Comparison of ENCODE assay signal across 9 mouse cellular contexts in the genomic region with DNA sequence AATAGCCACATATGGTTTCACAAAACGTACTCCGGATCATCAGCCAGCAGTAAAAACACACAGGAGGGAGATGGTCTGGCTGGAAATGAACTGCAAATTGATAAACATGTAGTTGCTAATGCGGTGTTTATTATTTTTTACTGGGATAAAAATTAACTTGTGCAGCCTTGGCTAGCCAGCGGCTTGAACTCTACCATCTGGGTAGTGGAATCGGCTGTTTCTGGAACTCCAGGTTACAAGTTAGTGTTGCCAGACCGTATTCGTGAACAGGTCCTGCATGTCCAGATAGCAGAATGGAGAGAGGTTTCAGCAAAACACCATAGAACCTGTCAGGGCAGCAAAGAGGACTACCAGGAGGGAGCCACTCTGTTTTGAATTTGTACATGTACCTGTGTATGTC.
DNase-seq lines count a peak whose midpoint lies in the region; ATAC-seq and TF ChIP-seq lines count a peak whose summit lies in the region.
"Had no signal": no experiment of that assay in that cellular context is flagged by ENCODE, and none has a peak within 500 bp of the region (broad histone marks: within the 10 kb centered on the region; RNA-seq: fewer than 3 reads in every experiment).

No protein-coding gene starts in this region.

- H3K4me3 ChIP-seq in lung, embryonic 14.5 days (ENCODE audit: low read depth, low read length), result no peak overlapping the region
- H3K4me3 ChIP-seq in hindbrain, embryonic 14.5 days (replicated peaks; ENCODE audit: low read length), result no peak overlapping the region
- no peak overlapping the region for H3K4me3 ChIP-seq in limb, embryonic 15.5 days
- H3K4me3 ChIP-seq in small intestine, adult 2 months (ENCODE audit: low read depth, low read length), result no peak overlapping the region

- TF ChIP-seq CTCF in lung, embryonic 14.5 days (IDR thresholded peaks at IDR 0.05; ENCODE audit: low read depth), result no peak
- no peak for TF ChIP-seq CTCF in small intestine, adult 2 months (IDR thresholded peaks at IDR 0.05; ENCODE audit: extremely low read depth, insufficient read length, insufficient replicate concordance, low read depth, low read length)

- TF ChIP-seq POLR2A in small intestine, adult 2 months (IDR thresholded peaks at IDR 0.05; ENCODE audit: low read depth, low read length), result no peak

- H3K4me1 ChIP-seq in lung, embryonic 14.5 days (ENCODE audit: insufficient read depth), result peaks cover 53% of the 10 kb centered on the region
- H3K4me1 ChIP-seq in hindbrain, embryonic 14.5 days (replicated peaks; ENCODE audit: control insufficient read depth, insufficient read depth, low read length), result peaks cover 39% of the 10 kb centered on the region
- peaks cover 39% of the 10 kb centered on the region for H3K4me1 ChIP-seq in limb, embryonic 15.5 days
- H3K4me1 ChIP-seq in small intestine, adult 2 months (ENCODE audit: control insufficient read depth, insufficient read depth, insufficient read length, low read length), result peaks cover 28% of the 10 kb centered on the region

- WGBS in lung, embryonic 14.5 days, result 58% methylated on average over 7 of the region's 7 CpGs
- WGBS in hindbrain, embryonic 14.5 days, result 79% methylated on average over 7 of the region's 7 CpGs
- 46% methylated on average over 7 of the region's 7 CpGs for WGBS in limb, embryonic 15.5 days
- 75% methylated on average over 7 of the region's 7 CpGs for WGBS in small intestine, adult 2 months

- H3K9ac ChIP-seq in lung, embryonic 14.5 days, result no peak overlapping the region
- no peak overlapping the region for H3K9ac ChIP-seq in hindbrain, embryonic 14.5 days
- H3K9ac ChIP-seq in limb, embryonic 15.5 days, result no peak overlapping the region

- no peaks in the 10 kb centered on the region for H3K27me3 ChIP-seq in lung, embryonic 14.5 days (ENCODE audit: insufficient read depth, low read length)
- H3K27me3 ChIP-seq in hindbrain, embryonic 14.5 days (ENCODE audit: control insufficient read depth, insufficient read depth, low read length), result no peaks in the 10 kb centered on the region
- no peaks in the 10 kb centered on the region for H3K27me3 ChIP-seq in limb, embryonic 15.5 days
- no peaks in the 10 kb centered on the region for H3K27me3 ChIP-seq in small intestine, adult 2 months (ENCODE audit: control insufficient read depth, insufficient read depth, low read length)

- DNase-seq in lung, embryonic 14.5 days, result no peak
- no peak for DNase-seq in lung, adult 18-20 months
- DNase-seq in hindbrain, embryonic 14.5 days (ENCODE audit: low spot score), result no peak
- DNase-seq in ovary, postnatal 10 days (ENCODE audit: low spot score), result no peak
- DNase-seq in adrenal gland, postnatal 25 days, result no peak
- DNase-seq: cerebellum, adult 11-12 months had no signal

- ATAC-seq in lung, embryonic 14.5 days (ENCODE audit: insufficient read depth), result no peak
- no peak for ATAC-seq in hindbrain, embryonic 14.5 days (ENCODE audit: low FRiP score)
- ATAC-seq in limb, embryonic 15.5 days (ENCODE audit: insufficient number of reproducible peaks, low FRiP score, low TSS enrichment, low read depth), result no peak
- no peak for ATAC-seq in erythroblast, adult 5-6 weeks (replicated peaks; ENCODE audit: low FRiP score, poor library complexity, severe bottlenecking)

- H3K9me3 ChIP-seq in lung, embryonic 14.5 days (ENCODE audit: low read depth, low read length), result no peaks in the 10 kb centered on the region
- no peaks in the 10 kb centered on the region for H3K9me3 ChIP-seq in hindbrain, embryonic 14.5 days (ENCODE audit: control insufficient read depth, low read length)
- H3K9me3 ChIP-seq in limb, embryonic 15.5 days, result no peaks in the 10 kb centered on the region

- peak overlapping the region; percentile 94 for H3K27ac ChIP-seq in lung, embryonic 14.5 days (ENCODE audit: low read depth)
- peak overlapping the region; percentile 93 for H3K27ac ChIP-seq in hindbrain, embryonic 14.5 days
- H3K27ac ChIP-seq in limb, embryonic 15.5 days, result peak overlapping the region; percentile 75; the same call in 1 of the 2 replicates
- peak overlapping the region; percentile 63; the same call in 1 of the 2 replicates for H3K27ac ChIP-seq in small intestine, adult 2 months (ENCODE audit: insufficient read depth, low read depth, low read length)

- no peak overlapping the region for H3K4me2 ChIP-seq in lung, embryonic 14.5 days
- no peak overlapping the region for H3K4me2 ChIP-seq in hindbrain, embryonic 14.5 days (replicated peaks)
- H3K4me2 ChIP-seq in limb, embryonic 15.5 days, result no peak overlapping the region

- no peaks in the 10 kb centered on the region for H3K36me3 ChIP-seq in lung, embryonic 14.5 days (ENCODE audit: insufficient read depth)
- H3K36me3 ChIP-seq in hindbrain, embryonic 14.5 days (replicated peaks; ENCODE audit: control insufficient read depth, insufficient read depth), result no peaks in the 10 kb centered on the region
- H3K36me3 ChIP-seq in limb, embryonic 15.5 days, result no peaks in the 10 kb centered on the region
- no peaks in the 10 kb centered on the region for H3K36me3 ChIP-seq in small intestine, adult 2 months (ENCODE audit: control insufficient read depth, insufficient read depth, low read length)
